Mouse (Mus musculus) myocyte (in vitro differentiated cells): ENCODE measurements around the gene Pgls. TPM values are rescaled to one million over a fixed set of nuclear protein-coding genes. Genes with fewer than 3 reads are reported as not detected.

Experiments used
- H3K27me3 ChIP-seq: one replicate; pipeline ENCODE4 v1.6.1; 2011; ENCODE audit not compliant: control insufficient read depth, insufficient read depth, insufficient read length
- H3K36me3 ChIP-seq: one replicate; pipeline ENCODE4 v1.6.1; 2011; ENCODE audit not compliant: control insufficient read depth, insufficient read depth
- H3K4me2 ChIP-seq: one replicate; pipeline ENCODE4 v1.6.1; 2011; ENCODE audit warnings: low read depth, control low read depth
- H3K4me3 ChIP-seq: one replicate; pipeline ENCODE4 v1.5.1; 2011; ENCODE audit warnings: mild to moderate bottlenecking, control low read depth, moderate library complexity
- H3K79me2 ChIP-seq: one replicate; pipeline ENCODE4 v1.6.1; 2011; ENCODE audit not compliant: control insufficient read depth, insufficient read depth
- H3ac ChIP-seq: one replicate; pipeline ENCODE4 v1.6.1; 2011; ENCODE audit not compliant: control insufficient read depth, insufficient read length
- CEBPB ChIP-seq: IDR thresholded peaks from 2 replicates; pipeline ENCODE4 v1.6.1; 2011; ENCODE audit warnings: mild to moderate bottlenecking, moderate library complexity; ENCODE audit not compliant: poor library complexity, insufficient read depth, severe bottlenecking
- E2F4 ChIP-seq: IDR thresholded peaks from one replicate; pipeline ENCODE4 v1.6.1; 2011; ENCODE audit warnings: mild to moderate bottlenecking, control low read depth, moderate library complexity; ENCODE audit not compliant: insufficient read depth
- MAX ChIP-seq: IDR thresholded peaks from one replicate; pipeline ENCODE4 v1.6.1; 2011; ENCODE audit warnings: low read depth, mild to moderate bottlenecking, control low read depth
- MYOD1 ChIP-seq, 3 experiments: IDR thresholded peaks; one replicate each; pipeline ENCODE4 v1.6.1; 2011; ENCODE audit warnings: control low read depth in 2 of 3, low read depth in 2 of 3, mild to moderate bottlenecking in 2 of 3, moderate library complexity in 1 of 3; ENCODE audit not compliant: insufficient read length in 2 of 3, control insufficient read depth in 1 of 3
- MYOG ChIP-seq, 3 experiments: IDR thresholded peaks; one replicate each; pipeline ENCODE4 v1.6.1; 2011; ENCODE audit warnings: control low read depth in 2 of 3, low read depth in 2 of 3, mild to moderate bottlenecking in 2 of 3; ENCODE audit not compliant: insufficient read length in 2 of 3, control insufficient read depth in 1 of 3, insufficient read depth in 1 of 3
- POLR2A ChIP-seq: IDR thresholded peaks from one replicate; pipeline ENCODE4 v1.6.1; 2011; ENCODE audit warnings: low read depth, mild to moderate bottlenecking, control low read depth, moderate library complexity; ENCODE audit not compliant: insufficient read length
- POLR2AphosphoS2 ChIP-seq: IDR thresholded peaks from one replicate; pipeline ENCODE4 v1.6.1; 2011; ENCODE audit warnings: low read depth, control low read depth; ENCODE audit not compliant: insufficient read length
- REST ChIP-seq: IDR thresholded peaks from one replicate; pipeline ENCODE4 v1.6.1; 2011; ENCODE audit warnings: mild to moderate bottlenecking, control low read depth, moderate library complexity; ENCODE audit not compliant: insufficient read depth, insufficient read length
- SRF ChIP-seq: IDR thresholded peaks from one replicate; pipeline ENCODE4 v1.6.1; 2011; ENCODE audit warnings: low read depth; ENCODE audit not compliant: control insufficient read depth, insufficient read length
- TCF12 ChIP-seq: IDR thresholded peaks from one replicate; pipeline ENCODE4 v1.6.1; 2011; ENCODE audit warnings: mild to moderate bottlenecking, control low read depth; ENCODE audit not compliant: poor library complexity, insufficient read depth, severe bottlenecking
- TCF3 ChIP-seq: IDR thresholded peaks from one replicate; pipeline ENCODE4 v1.6.1; 2011; ENCODE audit warnings: low read depth, control low read depth; ENCODE audit not compliant: insufficient read length
- USF1 ChIP-seq: IDR thresholded peaks from one replicate; pipeline ENCODE4 v1.6.1; 2011; ENCODE audit warnings: low read depth, mild to moderate bottlenecking, control low read depth, moderate library complexity
- polyA plus RNA-seq: library from polyadenylated mRNA; unstranded; fragments of >200 nt; fragmentation: generic; extraction: Trizol; gene quantifications from one replicate; pipeline ENCODE4 v1.2.1, GENCODE M21; 2012; ENCODE audit warnings: missing spikeins

Gene Pgls
- polyA plus RNA-seq, 1 experiment: 248 TPM

DNA sequence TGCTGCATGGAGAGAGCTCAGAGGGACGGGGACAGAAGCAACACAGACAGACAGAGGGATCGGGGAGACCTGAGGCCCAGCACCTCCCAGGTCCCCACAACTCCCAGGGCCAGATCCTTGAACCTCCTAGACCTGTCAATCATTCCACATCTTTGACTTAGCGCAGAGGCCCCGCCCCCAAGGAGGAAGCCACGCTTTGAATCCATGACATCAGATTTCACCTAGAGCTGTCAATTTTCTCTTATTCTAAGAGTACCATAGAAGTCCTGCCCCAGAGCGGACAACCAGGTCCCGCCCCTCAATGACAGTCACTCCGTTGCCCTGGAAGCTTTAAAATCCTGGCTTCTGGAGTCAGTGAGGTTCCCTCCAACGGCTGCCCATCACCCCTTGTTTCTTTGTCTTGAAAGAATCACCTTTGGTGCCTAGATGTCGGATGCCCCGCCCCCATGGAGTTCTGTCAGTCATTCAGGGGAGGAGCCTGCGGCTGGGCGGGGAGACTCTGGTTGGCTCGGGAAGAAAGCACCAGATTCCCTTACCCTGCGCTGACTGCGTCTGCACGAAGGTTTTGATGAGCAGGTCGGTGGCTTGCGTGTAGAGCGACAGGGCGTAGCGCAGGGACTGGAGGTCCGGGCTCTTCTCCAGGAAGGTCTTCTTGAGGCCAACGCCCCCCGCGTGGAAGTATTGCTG is 42.1 kb downstream of the Pgls start:
- Histone ChIP-seq H3K79me2 (no peaks in the 10 kb centered on the region), H3K4me3 (no peak overlapping the region), H3K4me2 (no peak overlapping the region), H3K36me3 (no peaks in the 10 kb centered on the region), H3K27me3 (no peaks in the 10 kb centered on the region), H3ac (no peak overlapping the region)
- TF ChIP-seq TCF12 (no peak), USF1 (no peak), MYOD1 (IDR thresholded peaks at IDR 0.05; ENCODE audit: control insufficient read depth in 1 of 3, insufficient read length in 2 of 3, low read depth in 2 of 3) (no peak), POLR2AphosphoS2 (no peak), SRF (no peak), CEBPB (no peak), MAX (no peak), REST (no peak)

DNA sequence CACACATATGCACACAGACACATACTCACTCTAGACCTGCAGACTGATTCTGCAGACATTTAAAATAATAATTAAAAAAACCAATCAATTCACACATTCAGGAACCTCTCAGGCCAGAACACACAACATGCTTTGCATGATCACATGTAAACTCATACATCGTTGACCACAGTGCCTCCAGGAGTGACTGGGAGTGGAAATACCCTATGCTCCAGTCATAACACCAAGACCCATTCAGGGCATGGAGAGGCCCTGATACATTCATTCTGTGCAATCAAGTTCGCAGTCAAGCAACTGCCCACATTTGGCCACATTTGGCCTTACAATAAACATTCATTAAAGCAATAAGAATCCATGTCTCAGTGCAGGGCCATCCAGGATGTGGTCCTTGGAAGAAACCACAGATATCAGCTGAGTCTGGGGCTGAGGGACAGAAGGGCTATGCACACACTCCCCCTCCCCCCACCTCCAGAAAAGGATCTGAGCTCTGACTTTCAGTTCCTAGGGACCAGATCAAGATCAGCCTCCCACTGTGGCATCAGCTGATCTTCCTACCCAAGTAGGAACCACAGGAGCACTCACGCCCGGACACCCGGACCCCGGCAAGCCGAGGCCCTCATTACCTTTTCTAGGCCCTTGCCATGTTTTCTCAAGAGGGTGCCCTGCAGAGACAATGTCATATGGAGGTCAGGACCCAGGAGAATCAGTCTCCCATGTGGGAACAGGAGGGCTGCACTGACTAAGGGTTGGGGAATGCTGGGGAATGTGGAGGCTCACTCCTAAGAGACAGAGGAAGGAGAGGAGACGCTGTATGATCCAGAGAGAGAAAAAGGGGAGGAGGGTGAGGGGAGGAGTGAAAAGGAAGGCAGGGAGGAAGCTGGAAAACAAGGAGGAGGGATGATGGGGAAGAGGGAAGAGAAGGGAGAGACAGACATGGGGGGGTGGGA is 45.4 kb downstream of the Pgls start:
- Histone ChIP-seq H3K36me3 (no peaks in the 10 kb centered on the region), H3ac (no peak overlapping the region), H3K27me3 (no peaks in the 10 kb centered on the region), H3K4me3 (no peak overlapping the region), H3K79me2 (no peaks in the 10 kb centered on the region), H3K4me2 (peak overlapping the region; percentile 27)
- TF ChIP-seq TCF12: no peak
- no peak for TF ChIP-seq MYOD1 (IDR thresholded peaks at IDR 0.05; ENCODE audit: control insufficient read depth in 1 of 3, insufficient read length in 2 of 3, low read depth in 2 of 3)
- TF ChIP-seq CEBPB: no peak
- TF ChIP-seq SRF: no peak
- TF ChIP-seq MYOG (IDR thresholded peaks at IDR 0.05; ENCODE audit: control insufficient read depth in 1 of 3, insufficient read depth in 1 of 3, insufficient read length in 2 of 3, low read depth in 2 of 3): no peak
- TF ChIP-seq POLR2A: no peak
- no peak for TF ChIP-seq REST
- no peak for TF ChIP-seq TCF3
- TF ChIP-seq POLR2AphosphoS2: no peak
- TF ChIP-seq MAX: no peak
- TF ChIP-seq USF1: no peak

DNA sequence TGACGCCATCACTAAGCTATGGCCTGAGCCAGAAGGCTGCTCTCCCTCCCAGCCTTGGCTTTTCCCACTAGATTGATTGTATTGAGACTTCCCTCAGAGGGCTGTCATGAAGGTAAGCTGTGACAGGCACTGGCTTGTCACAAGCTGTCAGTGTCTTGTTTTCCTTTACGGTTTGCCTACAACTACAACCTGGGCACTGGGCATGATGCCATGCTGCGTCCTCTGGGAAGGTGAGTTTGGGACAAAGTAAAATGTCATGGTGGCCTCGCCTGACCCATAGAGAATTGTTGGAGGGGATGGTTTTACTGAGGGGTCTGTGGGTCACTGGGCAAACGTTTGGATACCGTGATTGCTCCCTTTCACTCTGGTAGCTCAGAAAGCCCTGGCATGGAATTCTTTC is 46.3 kb downstream of the Pgls start:
- H3K36me3 ChIP-seq: no peaks in the 10 kb centered on the region
- H3K4me3 ChIP-seq: no peak overlapping the region
- no peak overlapping the region for H3K4me2 ChIP-seq
- H3K79me2 ChIP-seq: no peaks in the 10 kb centered on the region
- H3ac ChIP-seq: no peak overlapping the region
- TF ChIP-seq SRF (no peak), POLR2AphosphoS2 (no peak), TCF3 (no peak), E2F4 (no peak), MAX (no peak), MYOD1 (IDR thresholded peaks at IDR 0.05; ENCODE audit: control insufficient read depth in 1 of 3, insufficient read length in 2 of 3, low read depth in 2 of 3) (no peak), TCF12 (no peak), REST (no peak), POLR2A (no peak), CEBPB (no peak), USF1 (no peak)
- H3K27me3 ChIP-seq: no peaks in the 10 kb centered on the region

DNA sequence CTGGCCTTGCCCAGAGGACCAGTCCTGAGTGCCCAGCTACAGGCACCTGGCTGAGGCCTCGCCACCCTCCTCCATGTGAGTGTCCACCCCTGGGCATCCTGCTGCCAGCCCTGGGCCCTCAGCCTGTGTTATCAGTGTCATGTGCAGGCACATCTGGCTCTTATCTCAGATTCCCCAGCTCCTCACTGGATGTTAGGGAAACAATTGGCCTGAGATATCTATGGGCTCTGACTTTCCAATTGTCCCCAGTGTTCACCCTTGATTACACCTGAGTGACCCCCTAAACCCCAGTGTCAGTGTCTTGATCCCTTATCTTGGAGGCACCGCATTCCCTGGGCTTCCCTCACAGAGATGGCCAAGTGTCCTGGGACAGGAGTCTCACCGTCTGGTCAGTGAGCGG is 47.3 kb downstream of the Pgls start:
- Histone ChIP-seq H3K4me2 (no peak overlapping the region), H3K27me3 (no peaks in the 10 kb centered on the region), H3K4me3 (no peak overlapping the region), H3K79me2 (no peaks in the 10 kb centered on the region), H3K36me3 (no peaks in the 10 kb centered on the region), H3ac (no peak overlapping the region)
- TF ChIP-seq POLR2A (no peak), CEBPB (no peak), E2F4 (no peak), REST (no peak), MYOG (IDR thresholded peaks at IDR 0.05; ENCODE audit: control insufficient read depth in 1 of 3, insufficient read depth in 1 of 3, insufficient read length in 2 of 3, low read depth in 2 of 3) (no peak), TCF12 (no peak), TCF3 (no peak), SRF (no peak), MAX (no peak), MYOD1 (IDR thresholded peaks at IDR 0.05; ENCODE audit: control insufficient read depth in 1 of 3, insufficient read length in 2 of 3, low read depth in 2 of 3) (no peak), USF1 (no peak), POLR2AphosphoS2 (no peak)
